Mouse (Mus musculus) myocyte (in vitro differentiated cells): ENCODE results near the gene Copb2. TPM values are rescaled to one million over a fixed set of nuclear protein-coding genes. Genes with fewer than 3 reads are reported as not detected.

Source experiments
- H3K27me3 ChIP-seq: one replicate; pipeline ENCODE4 v1.6.1; 2011; ENCODE audit not compliant: control insufficient read depth, insufficient read depth, insufficient read length
- H3K36me3 ChIP-seq: one replicate; pipeline ENCODE4 v1.6.1; 2011; ENCODE audit not compliant: control insufficient read depth, insufficient read depth
- H3K4me2 ChIP-seq: one replicate; pipeline ENCODE4 v1.6.1; 2011; ENCODE audit warnings: low read depth, control low read depth
- H3K4me3 ChIP-seq: one replicate; pipeline ENCODE4 v1.5.1; 2011; ENCODE audit warnings: mild to moderate bottlenecking, control low read depth, moderate library complexity
- H3K79me2 ChIP-seq: one replicate; pipeline ENCODE4 v1.6.1; 2011; ENCODE audit not compliant: control insufficient read depth, insufficient read depth
- H3ac ChIP-seq: one replicate; pipeline ENCODE4 v1.6.1; 2011; ENCODE audit not compliant: control insufficient read depth, insufficient read length
- CEBPB ChIP-seq: IDR thresholded peaks from 2 replicates; pipeline ENCODE4 v1.6.1; 2011; ENCODE audit warnings: mild to moderate bottlenecking, moderate library complexity; ENCODE audit not compliant: poor library complexity, insufficient read depth, severe bottlenecking
- E2F4 ChIP-seq: IDR thresholded peaks from one replicate; pipeline ENCODE4 v1.6.1; 2011; ENCODE audit warnings: mild to moderate bottlenecking, control low read depth, moderate library complexity; ENCODE audit not compliant: insufficient read depth
- MAX ChIP-seq: IDR thresholded peaks from one replicate; pipeline ENCODE4 v1.6.1; 2011; ENCODE audit warnings: low read depth, mild to moderate bottlenecking, control low read depth
- MYOD1 ChIP-seq, 3 experiments: IDR thresholded peaks; one replicate each; pipeline ENCODE4 v1.6.1; 2011; ENCODE audit warnings: control low read depth in 2 of 3, low read depth in 2 of 3, mild to moderate bottlenecking in 2 of 3, moderate library complexity in 1 of 3; ENCODE audit not compliant: insufficient read length in 2 of 3, control insufficient read depth in 1 of 3
- MYOG ChIP-seq, 3 experiments: IDR thresholded peaks; one replicate each; pipeline ENCODE4 v1.6.1; 2011; ENCODE audit warnings: control low read depth in 2 of 3, low read depth in 2 of 3, mild to moderate bottlenecking in 2 of 3; ENCODE audit not compliant: insufficient read length in 2 of 3, control insufficient read depth in 1 of 3, insufficient read depth in 1 of 3
- POLR2A ChIP-seq: IDR thresholded peaks from one replicate; pipeline ENCODE4 v1.6.1; 2011; ENCODE audit warnings: low read depth, mild to moderate bottlenecking, control low read depth, moderate library complexity; ENCODE audit not compliant: insufficient read length
- POLR2AphosphoS2 ChIP-seq: IDR thresholded peaks from one replicate; pipeline ENCODE4 v1.6.1; 2011; ENCODE audit warnings: low read depth, control low read depth; ENCODE audit not compliant: insufficient read length
- REST ChIP-seq: IDR thresholded peaks from one replicate; pipeline ENCODE4 v1.6.1; 2011; ENCODE audit warnings: mild to moderate bottlenecking, control low read depth, moderate library complexity; ENCODE audit not compliant: insufficient read depth, insufficient read length
- SRF ChIP-seq: IDR thresholded peaks from one replicate; pipeline ENCODE4 v1.6.1; 2011; ENCODE audit warnings: low read depth; ENCODE audit not compliant: control insufficient read depth, insufficient read length
- TCF12 ChIP-seq: IDR thresholded peaks from one replicate; pipeline ENCODE4 v1.6.1; 2011; ENCODE audit warnings: mild to moderate bottlenecking, control low read depth; ENCODE audit not compliant: poor library complexity, insufficient read depth, severe bottlenecking
- TCF3 ChIP-seq: IDR thresholded peaks from one replicate; pipeline ENCODE4 v1.6.1; 2011; ENCODE audit warnings: low read depth, control low read depth; ENCODE audit not compliant: insufficient read length
- USF1 ChIP-seq: IDR thresholded peaks from one replicate; pipeline ENCODE4 v1.6.1; 2011; ENCODE audit warnings: low read depth, mild to moderate bottlenecking, control low read depth, moderate library complexity
- polyA plus RNA-seq: library from polyadenylated mRNA; unstranded; fragments of >200 nt; fragmentation: generic; extraction: Trizol; gene quantifications from one replicate; pipeline ENCODE4 v1.2.1, GENCODE M21; 2012; ENCODE audit warnings: missing spikeins

Copb2 gene
- polyA plus RNA-seq, 1 experiment, result 94.1 TPM

- Histone ChIP-seq H3K4me2 (peak within 1 kb of the TSS; percentile 94), H3ac (peak within 1 kb of the TSS; percentile 36), H3K36me3 (peaks cover 8% of the 10 kb centered on the region), H3K4me3 (peak within 1 kb of the TSS; percentile 54), H3K27me3 (no peaks in the 10 kb centered on the region), H3K79me2 (peaks cover 27% of the 10 kb centered on the region)
- TF ChIP-seq SRF, result no peak
- peak; percentile 80 for TF ChIP-seq POLR2AphosphoS2
- TF ChIP-seq E2F4, result no peak
- no peak for TF ChIP-seq TCF3
- TF ChIP-seq REST, result no peak
- peak; percentile 88 for TF ChIP-seq POLR2A
- TF ChIP-seq TCF12, result no peak
- no peak for TF ChIP-seq MYOG (IDR thresholded peaks at IDR 0.05; ENCODE audit: control insufficient read depth in 1 of 3, insufficient read depth in 1 of 3, insufficient read length in 2 of 3, low read depth in 2 of 3)
These were observed 37.8 kb downstream of the Copb2 start, which contains the start of gene Mrps22 for GRCm38 (mm10) chr9:98601156-98601836. Mrps22 (minus strand) TSS chr9:98601660.

- Histone ChIP-seq H3K36me3 (peaks cover 2% of the 10 kb centered on the region), H3K4me2 (peak overlapping the region; percentile 92), H3K27me3 (no peaks in the 10 kb centered on the region), H3ac (peak overlapping the region; percentile 36), H3K79me2 (peaks cover 27% of the 10 kb centered on the region), H3K4me3 (peak overlapping the region; percentile 54)
- TF ChIP-seq MYOD1 (IDR thresholded peaks at IDR 0.05; ENCODE audit: control insufficient read depth in 1 of 3, insufficient read length in 2 of 3, low read depth in 2 of 3), result no peak
- TF ChIP-seq POLR2A, result no peak
- no peak for TF ChIP-seq SRF
- no peak for TF ChIP-seq REST
- TF ChIP-seq POLR2AphosphoS2, result no peak
- no peak for TF ChIP-seq USF1
- no peak for TF ChIP-seq MAX
These were observed 38.4 kb downstream of the Copb2 start for GRCm38 (mm10) chr9:98601837-98602359.

- no peak overlapping the region for H3ac ChIP-seq
- H3K4me2 ChIP-seq, result no peak overlapping the region
- no peaks in the 10 kb centered on the region for H3K36me3 ChIP-seq
- H3K27me3 ChIP-seq, result no peaks in the 10 kb centered on the region
- no peak for TF ChIP-seq USF1
- no peak for TF ChIP-seq TCF12
- no peak for TF ChIP-seq CEBPB
- no peak for TF ChIP-seq SRF
- no peak for TF ChIP-seq E2F4
- no peak for TF ChIP-seq MYOG (IDR thresholded peaks at IDR 0.05; ENCODE audit: control insufficient read depth in 1 of 3, insufficient read depth in 1 of 3, insufficient read length in 2 of 3, low read depth in 2 of 3)
- no peak for TF ChIP-seq MYOD1 (IDR thresholded peaks at IDR 0.05; ENCODE audit: control insufficient read depth in 1 of 3, insufficient read length in 2 of 3, low read depth in 2 of 3)
- TF ChIP-seq POLR2AphosphoS2, result no peak
- TF ChIP-seq TCF3, result no peak
- TF ChIP-seq REST, result no peak
- no peak for TF ChIP-seq MAX
- TF ChIP-seq POLR2A, result no peak
- H3K4me3 ChIP-seq, result no peak overlapping the region
- peaks cover 14% of the 10 kb centered on the region for H3K79me2 ChIP-seq
These were observed 41.4 kb downstream of the Copb2 start for GRCm38 (mm10) chr9:98604896-98605295.

- TF ChIP-seq POLR2AphosphoS2, result no peak
- TF ChIP-seq TCF12, result no peak
- no peak for TF ChIP-seq TCF3
- no peak for TF ChIP-seq E2F4
- no peak for TF ChIP-seq MYOG (IDR thresholded peaks at IDR 0.05; ENCODE audit: control insufficient read depth in 1 of 3, insufficient read depth in 1 of 3, insufficient read length in 2 of 3, low read depth in 2 of 3)
- TF ChIP-seq USF1, result no peak
- no peak for TF ChIP-seq MYOD1 (IDR thresholded peaks at IDR 0.05; ENCODE audit: control insufficient read depth in 1 of 3, insufficient read length in 2 of 3, low read depth in 2 of 3)
- TF ChIP-seq MAX, result no peak
- no peak for TF ChIP-seq SRF
- H3K4me3 ChIP-seq, result no peak overlapping the region
- no peak overlapping the region for H3ac ChIP-seq
- peaks cover 5% of the 10 kb centered on the region for H3K27me3 ChIP-seq
- H3K79me2 ChIP-seq, result no peaks in the 10 kb centered on the region
- no peak overlapping the region for H3K4me2 ChIP-seq
- no peaks in the 10 kb centered on the region for H3K36me3 ChIP-seq
These were observed 65.0 kb downstream of the Copb2 start for GRCm38 (mm10) chr9:98628480-98628879.
